Mouse (Mus musculus) embryonic facial prominence, embryonic 12.5 days (tissue): Measurements from ENCODE around the gene Myl9. TPM values are rescaled to one million over a fixed set of nuclear protein-coding genes. Genes with fewer than 3 reads are reported as not detected.
"Not testable (repeated sequence)": the region's sequence is repeated elsewhere in the genome, so short reads cannot be mapped to it uniquely, and the experiment has no call there.

Source experiments
- ATAC-seq: fragments of 200-750 bp; cut with Nextera tagmentation; 2 replicates; pipeline ENCODE4 v1.8.0; 2017; ENCODE audit not compliant: insufficient number of reproducible peaks, insufficient read depth, low FRiP score, low TSS enrichment
- H3K27ac ChIP-seq: fragments of 300-500 bp; sonication (generic); 2 replicates; pipeline ENCODE4 v1.5.1; 2016; ENCODE audit warnings: mild to moderate bottlenecking
- H3K27me3 ChIP-seq: fragments of 300-500 bp; sonication (generic); 2 replicates; pipeline ENCODE4 v1.6.1; 2016; ENCODE audit warnings: mild to moderate bottlenecking, moderate library complexity
- H3K36me3 ChIP-seq: fragments of 300-500 bp; sonication (generic); 2 replicates; pipeline ENCODE4 v1.6.1; 2016; ENCODE audit warnings: mild to moderate bottlenecking
- H3K4me1 ChIP-seq: fragments of 300-500 bp; sonication (generic); 2 replicates; pipeline ENCODE4 v1.6.1; 2016
- H3K4me2 ChIP-seq: fragments of 300-500 bp; sonication (generic); replicated peaks from 2 replicates; pipeline ENCODE4 v1.6.1; 2016; ENCODE audit warnings: mild to moderate bottlenecking, moderate library complexity
- H3K4me3 ChIP-seq: fragments of 300-500 bp; sonication (generic); 2 replicates; pipeline ENCODE4 v1.5.1; 2016; ENCODE audit warnings: mild to moderate bottlenecking
- H3K9ac ChIP-seq: fragments of 300-500 bp; sonication (generic); 2 replicates; pipeline ENCODE4 v1.6.1; 2016; ENCODE audit warnings: mild to moderate bottlenecking, moderate library complexity
- H3K9me3 ChIP-seq: fragments of 300-500 bp; sonication (generic); 2 replicates; pipeline ENCODE4 v1.6.1; 2016; ENCODE audit warnings: mild to moderate bottlenecking, moderate library complexity
- WGBS: fragments of 180-500 bp; shearing (Covaris S2); methylation state at CpG from one replicate; pipeline ENCODE4 v1.1.7; 2016; 5-methylcytosine and 5-hydroxymethylcytosine counted together
- polyA plus RNA-seq: library from polyadenylated mRNA; unstranded; fragments of >200 nt; fragmentation: Nextera tagmentation; extraction: Ambion mirVana; gene quantifications from 2 replicates; pipeline ENCODE4 v1.2.1, GENCODE M21; 2016

Myl9 gene
- polyA plus RNA-seq, 1 experiment from 2014 or later = 182 TPM

DNA sequence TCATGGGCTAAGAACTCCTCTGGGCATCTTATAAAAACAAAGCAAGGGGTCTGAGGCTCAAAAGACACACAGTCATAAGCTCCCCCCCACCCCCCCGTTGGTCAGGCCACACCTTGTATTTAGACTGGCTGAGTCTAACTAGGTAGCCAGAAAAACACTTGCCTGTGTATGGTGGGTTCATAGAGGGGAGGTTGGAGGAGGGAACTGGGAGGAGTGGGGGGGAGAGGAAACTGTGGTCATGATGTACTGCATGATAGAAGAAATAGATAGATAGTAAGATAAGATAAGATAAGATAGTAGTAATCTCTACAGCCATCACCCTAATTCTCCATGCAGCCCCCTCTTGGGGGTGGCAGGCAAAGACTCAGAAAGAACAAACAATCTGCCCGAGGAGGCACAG is 4.3 kb downstream of the Myl9 start:
- Histone ChIP-seq H3K4me3 (no peak overlapping the region), H3K9ac (no peak overlapping the region), H3K27ac (no peak overlapping the region), H3K27me3 (no peaks in the 10 kb centered on the region), H3K4me2 (no peak overlapping the region), H3K9me3 (no peaks in the 10 kb centered on the region), H3K4me1 (peaks cover 28% of the 10 kb centered on the region), H3K36me3 (no peaks in the 10 kb centered on the region)
- no peak for ATAC-seq
- WGBS = 51% methylated on average over 2 of the region's 2 CpGs

DNA sequence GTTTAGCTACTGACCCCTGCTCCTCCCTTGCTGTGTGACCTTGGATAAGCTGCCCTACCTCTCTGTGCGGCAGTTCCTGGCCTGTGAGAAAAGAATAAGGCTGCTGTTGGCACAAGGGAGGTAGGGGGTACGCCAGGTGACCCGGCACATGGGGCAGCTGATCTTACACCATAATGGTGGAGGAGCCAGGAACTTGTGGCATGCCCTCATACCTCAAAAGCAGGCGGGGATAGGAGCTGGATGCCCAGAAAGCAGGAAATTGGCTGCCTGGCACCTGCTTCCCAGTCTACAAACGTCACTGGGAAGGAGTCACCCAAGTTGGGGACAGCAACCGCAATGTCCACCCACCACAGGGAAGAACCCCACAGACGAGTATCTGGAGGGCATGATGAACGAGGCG is 4.9 kb downstream of the Myl9 start:
- H3K9ac ChIP-seq = no peak overlapping the region
- no peaks in the 10 kb centered on the region for H3K27me3 ChIP-seq
- H3K27ac ChIP-seq = no peak overlapping the region
- ATAC-seq = no peak
- H3K4me1 ChIP-seq = peaks cover 23% of the 10 kb centered on the region
- no peaks in the 10 kb centered on the region for H3K9me3 ChIP-seq
- H3K4me3 ChIP-seq = no peak overlapping the region
- WGBS = 71% methylated on average over 9 of the region's 9 CpGs
- no peaks in the 10 kb centered on the region for H3K36me3 ChIP-seq
- no peak overlapping the region for H3K4me2 ChIP-seq

DNA sequence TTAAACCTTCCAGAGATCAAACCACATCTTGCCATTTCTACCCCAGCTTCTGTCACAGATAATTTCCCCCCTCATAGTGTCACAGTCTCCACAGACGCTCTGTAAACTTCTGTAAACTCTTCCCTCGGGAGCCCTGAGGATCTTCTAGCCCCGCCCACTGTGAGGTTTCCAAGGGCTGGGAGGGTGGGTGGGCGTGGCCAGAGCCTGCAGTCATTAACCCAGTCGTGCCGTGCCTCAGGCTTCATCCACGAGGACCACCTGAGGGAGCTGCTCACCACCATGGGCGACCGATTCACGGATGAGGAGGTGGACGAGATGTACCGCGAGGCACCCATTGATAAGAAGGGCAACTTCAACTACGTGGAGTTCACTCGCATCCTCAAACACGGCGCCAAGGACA is 5.5 kb downstream of the Myl9 start:
- ATAC-seq = 0 out of 2 replicates have a peak, but pooled peaks have one; percentile 1
- Histone ChIP-seq H3K9me3 (no peaks in the 10 kb centered on the region), H3K9ac (no peak overlapping the region), H3K4me3 (no peak overlapping the region), H3K36me3 (no peaks in the 10 kb centered on the region), H3K4me1 (peaks cover 17% of the 10 kb centered on the region; the same call in 1 of the 2 replicates), H3K4me2 (no peak overlapping the region), H3K27ac (no peak overlapping the region), H3K27me3 (no peaks in the 10 kb centered on the region)
- WGBS = 23% methylated on average over 17 of the region's 17 CpGs

DNA sequence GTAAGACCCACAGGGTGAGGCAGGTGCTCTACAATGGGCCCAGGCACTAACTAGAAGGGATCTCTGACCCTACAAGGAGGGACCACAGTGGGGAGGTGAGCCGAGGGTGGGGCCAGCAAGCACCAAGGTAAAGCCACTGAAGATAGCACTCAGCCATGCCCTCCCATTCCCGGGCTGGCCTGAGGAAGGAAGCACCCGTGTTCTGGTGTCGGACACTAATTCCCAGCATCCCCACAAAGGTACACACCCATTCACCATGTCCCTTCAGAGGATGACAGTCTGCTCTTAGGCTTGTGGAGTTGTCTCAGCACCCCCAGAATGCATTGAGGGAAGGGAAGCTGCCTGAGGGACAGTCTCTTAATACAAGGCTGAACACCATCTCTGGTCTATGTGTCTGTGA is 6.1 kb downstream of the Myl9 start:
- Histone ChIP-seq H3K36me3 (no peaks in the 10 kb centered on the region), H3K4me1 (0 out of 2 replicates have a peak, but pooled peaks cover 16% of the 10 kb centered on the region), H3K9ac (no peak overlapping the region), H3K9me3 (no peaks in the 10 kb centered on the region), H3K27me3 (no peaks in the 10 kb centered on the region), H3K4me3 (no peak overlapping the region), H3K4me2 (no peak overlapping the region), H3K27ac (no peak overlapping the region)
- WGBS = 67% methylated on average over 4 of the region's 4 CpGs
- ATAC-seq = no peak; the same call in 1 of the 2 replicates

DNA sequence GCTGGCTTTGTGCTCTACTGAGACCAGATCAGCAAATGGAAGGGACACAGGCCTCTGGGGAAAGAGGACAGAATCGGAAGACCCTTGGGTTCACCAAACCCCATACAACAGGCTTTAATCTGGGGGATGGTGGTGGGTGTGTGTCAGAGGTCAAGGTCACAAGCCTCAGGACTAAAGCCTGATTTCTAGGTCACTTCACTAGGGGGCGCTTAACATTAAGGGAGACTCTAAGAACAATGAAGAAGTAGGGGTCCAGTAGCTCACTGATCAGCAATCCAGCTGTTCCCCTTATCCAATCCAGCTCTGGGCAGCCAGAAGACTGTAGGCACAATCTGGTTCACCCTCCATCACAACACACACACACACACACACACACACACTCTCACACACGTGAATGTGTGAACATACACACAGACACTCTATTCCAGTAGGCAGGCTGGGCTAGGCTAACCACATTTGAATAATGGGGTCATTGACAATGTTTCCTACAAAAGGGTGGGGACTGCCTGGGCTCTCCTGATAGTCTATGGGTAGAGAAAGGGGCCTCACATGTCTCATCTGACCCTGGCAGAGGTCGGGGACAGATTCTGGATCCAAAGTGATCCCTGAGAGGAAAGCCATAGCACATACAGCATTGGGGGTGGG is 6.7 kb downstream of the Myl9 start:
- WGBS = 62% methylated on average over 4 of the region's 4 CpGs
- ATAC-seq = no peak

DNA sequence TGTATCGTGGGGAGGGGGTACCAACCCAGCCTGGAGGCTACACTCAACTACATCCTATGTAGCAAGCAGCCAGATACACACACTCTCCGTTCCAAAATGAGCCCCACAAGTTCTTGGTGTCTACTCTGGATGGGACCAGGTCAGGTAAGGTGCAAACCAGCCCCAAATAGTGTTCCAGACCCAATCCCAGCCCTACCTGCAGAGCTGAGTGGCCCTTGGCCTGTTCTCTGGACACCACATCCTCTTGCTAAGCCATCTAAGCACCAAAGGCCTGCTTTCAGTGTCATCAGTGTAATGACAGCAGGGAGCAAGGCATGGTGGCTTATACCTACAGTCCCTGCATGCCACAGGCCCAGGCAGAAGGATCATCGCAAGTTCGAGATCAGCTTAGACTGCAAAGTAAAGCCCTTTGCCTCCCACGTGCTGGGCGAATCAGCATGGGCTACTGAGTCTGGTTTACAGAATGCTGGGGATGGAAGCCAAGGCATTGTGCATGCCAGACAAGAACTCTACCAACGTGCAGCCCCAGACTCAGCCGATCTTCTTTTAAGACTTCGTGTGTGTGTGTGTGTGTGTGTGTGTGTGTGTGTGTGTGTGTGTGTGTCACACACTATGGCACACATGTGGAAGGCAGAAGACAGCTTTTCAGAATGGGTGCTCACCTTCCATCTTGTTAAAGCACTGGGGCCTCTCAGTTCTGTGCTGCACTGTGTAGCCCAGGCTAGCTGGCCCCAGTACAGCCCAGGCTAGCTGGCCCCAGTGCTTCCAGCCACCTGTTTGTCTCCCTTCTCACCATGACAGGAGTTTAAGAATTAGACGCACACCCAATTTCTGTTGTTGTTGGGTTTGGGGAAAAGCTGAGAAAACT is 7.5 kb downstream of the Myl9 start:
- H3K4me2 ChIP-seq = no peak overlapping the region
- H3K9me3 ChIP-seq = no peaks in the 10 kb centered on the region
- H3K36me3 ChIP-seq = no peaks in the 10 kb centered on the region
- H3K9ac ChIP-seq = no peak overlapping the region
- H3K27ac ChIP-seq = no peak overlapping the region
- no peak for ATAC-seq
- WGBS = 87% methylated on average over 10 of the region's 10 CpGs
- no peak overlapping the region for H3K4me3 ChIP-seq
- H3K4me1 ChIP-seq = 0 out of 2 replicates have a peak, but pooled peaks cover 16% of the 10 kb centered on the region
- no peaks in the 10 kb centered on the region for H3K27me3 ChIP-seq

More for the DNA sequence above, 6.7 kb downstream of the Myl9 start:
- no peak overlapping the region for H3K27ac ChIP-seq
- H3K4me1 ChIP-seq = 0 out of 2 replicates have a peak, but pooled peaks cover 16% of the 10 kb centered on the region
- no peak overlapping the region for H3K4me2 ChIP-seq
- H3K9ac ChIP-seq = no peak overlapping the region
- H3K27me3 ChIP-seq = no peaks in the 10 kb centered on the region
- no peaks in the 10 kb centered on the region for H3K9me3 ChIP-seq
- H3K36me3 ChIP-seq = no peaks in the 10 kb centered on the region
- no peak overlapping the region for H3K4me3 ChIP-seq

DNA sequence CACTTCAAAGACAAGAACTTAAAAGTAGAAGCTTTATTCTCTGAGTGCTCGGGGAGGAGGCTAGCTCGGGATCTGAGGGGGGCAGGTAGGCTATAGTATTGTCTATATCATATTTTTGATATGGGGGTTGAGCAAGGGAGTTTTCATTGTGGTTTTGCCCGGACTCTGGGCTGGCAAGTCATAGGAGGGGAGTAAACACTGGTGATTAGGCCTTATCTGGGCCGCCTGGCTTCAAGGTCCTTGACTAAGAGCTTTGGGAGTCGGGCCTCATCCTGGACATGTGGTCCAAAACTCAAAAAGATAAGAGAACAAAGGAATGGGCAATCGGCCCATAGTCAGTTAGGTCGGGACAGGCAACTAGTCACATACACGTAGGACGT is 8.1 kb downstream of the Myl9 start:
- 81% methylated on average over 9 of the region's 9 CpGs for WGBS

DNA sequence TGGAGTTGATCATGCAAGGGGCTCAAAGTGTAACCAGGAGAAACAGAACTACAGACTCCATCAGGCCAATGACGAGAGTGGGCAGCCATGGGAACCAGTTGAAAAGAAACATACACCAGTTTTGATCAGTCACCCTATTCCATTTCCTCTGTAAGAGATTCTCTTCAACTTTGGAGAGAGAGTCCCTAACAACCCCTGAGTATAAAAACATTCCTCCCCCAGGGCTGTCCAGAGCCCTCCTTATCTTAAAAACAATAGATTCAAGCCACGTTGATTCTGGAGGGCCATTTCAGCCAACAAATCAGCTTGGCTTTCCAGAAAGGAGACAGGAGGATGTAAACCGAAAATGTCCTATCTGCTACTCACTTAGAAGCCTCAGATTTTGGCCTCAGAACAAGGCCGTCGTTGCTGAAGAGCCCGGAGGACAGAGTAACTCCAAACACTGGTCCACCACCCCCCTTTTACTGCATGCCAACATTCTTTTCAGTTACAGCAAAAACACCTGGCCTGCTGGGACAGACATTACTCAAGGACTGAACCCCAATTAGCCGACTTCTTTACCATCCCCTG is 8.9 kb downstream of the Myl9 start:
- H3K4me1 ChIP-seq = 0 out of 2 replicates have a peak, but pooled peaks cover 10% of the 10 kb centered on the region
- H3K9ac ChIP-seq = no peak overlapping the region
- ATAC-seq = no peak
- WGBS = 67% methylated on average over 7 of the region's 7 CpGs
- H3K4me3 ChIP-seq = no peak overlapping the region
- no peaks in the 10 kb centered on the region for H3K9me3 ChIP-seq
- no peaks in the 10 kb centered on the region for H3K27me3 ChIP-seq
- H3K4me2 ChIP-seq = no peak overlapping the region
- no peaks in the 10 kb centered on the region for H3K36me3 ChIP-seq
- H3K27ac ChIP-seq = no peak overlapping the region

More for the DNA sequence above, 8.1 kb downstream of the Myl9 start:
- Histone ChIP-seq H3K4me2 (no peak overlapping the region), H3K4me3 (no peak overlapping the region), H3K27me3 (no peaks in the 10 kb centered on the region), H3K9ac (no peak overlapping the region), H3K9me3 (no peaks in the 10 kb centered on the region), H3K4me1 (0 out of 2 replicates have a peak, but pooled peaks cover 13% of the 10 kb centered on the region), H3K36me3 (no peaks in the 10 kb centered on the region), H3K27ac (no peak overlapping the region)
- no peak for ATAC-seq

DNA sequence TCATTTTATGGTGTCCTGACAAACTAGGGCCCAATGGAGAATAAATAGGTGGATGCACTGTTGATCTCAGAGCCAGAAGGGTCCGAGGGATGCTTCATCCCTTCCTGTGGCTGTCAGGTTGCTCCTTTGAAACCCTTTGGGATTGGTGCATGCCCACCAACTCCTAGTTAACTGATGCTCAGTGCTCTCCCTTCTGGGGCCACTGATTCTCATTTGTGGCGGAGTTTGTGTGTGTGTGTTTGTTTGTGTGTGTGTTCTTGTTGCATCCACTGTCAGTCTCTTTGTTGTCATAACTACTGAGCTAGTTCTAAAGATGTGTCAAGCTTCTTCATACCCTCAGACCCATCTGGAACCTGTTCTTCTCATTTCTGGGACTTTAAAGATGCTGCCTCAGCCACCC is 9.7 kb downstream of the Myl9 start:
- H3K4me3 ChIP-seq = no peak overlapping the region
- no peaks in the 10 kb centered on the region for H3K27me3 ChIP-seq
- no peaks in the 10 kb centered on the region for H3K36me3 ChIP-seq
- H3K9me3 ChIP-seq = no peaks in the 10 kb centered on the region
- H3K4me2 ChIP-seq = no peak overlapping the region
- H3K9ac ChIP-seq = no peak overlapping the region
- H3K4me1 ChIP-seq = 0 out of 2 replicates have a peak, but pooled peaks cover 9% of the 10 kb centered on the region
- 90% methylated on average over 2 of the region's 2 CpGs for WGBS
- no peak for ATAC-seq
- no peak overlapping the region for H3K27ac ChIP-seq

DNA sequence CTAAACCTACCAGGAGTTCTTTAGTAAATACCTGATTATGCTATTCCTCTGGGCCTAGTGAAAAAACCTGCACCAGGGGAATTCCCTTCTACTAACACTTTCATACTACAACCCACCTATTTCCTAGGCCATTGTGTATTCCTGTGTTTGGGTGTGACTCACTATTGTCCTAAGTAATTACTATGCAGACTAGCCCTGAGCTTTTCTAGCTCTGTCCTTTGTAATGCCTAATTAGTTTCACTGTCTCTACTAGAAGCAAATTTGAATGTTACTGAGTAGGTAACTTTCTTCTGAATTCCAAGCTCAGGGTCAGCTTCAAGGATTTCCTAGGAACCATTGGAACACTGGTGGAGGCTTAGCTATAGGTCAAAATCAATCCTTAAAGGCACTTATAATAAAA is 11.1 kb downstream of the Myl9 start:
- not testable (repeated sequence) for H3K9me3 ChIP-seq, H3K4me1 ChIP-seq, H3K4me2 ChIP-seq, H3K9ac ChIP-seq, H3K27me3 ChIP-seq, H3K36me3 ChIP-seq, ATAC-seq, H3K27ac ChIP-seq, H3K4me3 ChIP-seq

DNA sequence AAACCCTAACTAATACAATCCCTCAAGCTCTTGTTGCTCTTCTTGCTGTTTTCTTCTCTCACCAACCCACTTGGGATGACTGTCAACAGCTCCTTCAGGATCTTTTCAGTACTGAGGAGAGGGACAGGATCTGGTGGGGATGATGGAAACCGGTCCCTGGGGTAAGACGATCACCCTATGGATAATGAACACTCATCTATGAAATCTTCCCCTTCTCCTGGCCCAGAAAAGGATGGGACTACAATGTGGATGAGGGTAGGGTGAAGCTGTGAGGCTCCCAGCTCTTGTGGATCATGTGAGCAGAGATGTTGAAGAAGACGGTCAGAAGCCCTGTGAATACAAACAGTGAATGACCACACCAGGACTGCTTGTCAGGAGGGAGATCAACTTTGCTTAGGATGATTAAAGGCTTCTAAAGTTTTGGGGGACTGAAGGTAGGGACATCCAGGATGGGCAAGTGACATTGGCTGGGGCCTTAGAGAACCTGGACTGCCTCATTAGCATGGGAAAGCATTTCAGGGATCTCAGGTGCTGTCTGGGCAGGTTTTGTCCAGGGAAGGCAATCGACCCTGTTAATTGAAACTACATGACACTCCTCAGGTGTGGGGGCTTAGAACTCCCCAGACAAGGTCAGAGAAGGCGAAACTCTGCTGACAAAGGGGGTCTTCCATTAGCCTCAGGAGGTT is 12.0 kb downstream of the Myl9 start:
- WGBS = 77% methylated on average over 5 of the region's 5 CpGs
- H3K4me1 ChIP-seq = no peaks in the 10 kb centered on the region
- H3K4me2 ChIP-seq = no peak overlapping the region
- H3K27me3 ChIP-seq = no peaks in the 10 kb centered on the region
- no peaks in the 10 kb centered on the region for H3K9me3 ChIP-seq
- no peaks in the 10 kb centered on the region for H3K36me3 ChIP-seq
- no peak overlapping the region for H3K27ac ChIP-seq
- no peak overlapping the region for H3K4me3 ChIP-seq
- no peak overlapping the region for H3K9ac ChIP-seq
- ATAC-seq = no peak
